Mouse (Mus musculus) right cerebral cortex, postnatal 14 days (tissue): ENCODE measurements at regions not wholly inside any gene's neighbourhood (a gene's known extent, or its start where the extent isn't known, plus 50 kb on each side); places are given as distances from the start of the nearest gene placed in this dataset.
"Not testable (repeated sequence)": the region's sequence is repeated elsewhere in the genome, so short reads cannot be mapped to it uniquely, and the experiment has no call there.

Experiments used
- DNase-seq: peaks from one replicate; pipeline ENCODE4 v3.0.0; 2022

GRCm38 (mm10) chr13:35606857-35607561 is 52.6 kb upstream of the Cdyl start:
- not testable (repeated sequence) for DNase-seq

- DNase-seq: no peak
Measured at GRCm38 (mm10) chr13:35607710-35608109, 51.9 kb upstream of the Cdyl start.
